Mouse (Mus musculus) liver, embryonic 15.5 days (tissue): Measurements from ENCODE around the gene Fndc8. TPM values are rescaled to one million over a fixed set of nuclear protein-coding genes. Genes with fewer than 3 reads are reported as not detected.
A peak's percentile ranks its signal among the peaks of the same experiment; 100 is the strongest.
"Not testable (repeated sequence)": the region's sequence is repeated elsewhere in the genome, so short reads cannot be mapped to it uniquely, and the experiment has no call there.

Source experiments
- ATAC-seq: fragments of 200-750 bp; cut with Nextera tagmentation; 2 replicates; pipeline ENCODE4 v1.8.0; 2017; ENCODE audit warnings: moderate number of reproducible peaks, mild to moderate bottlenecking, moderate library complexity; ENCODE audit not compliant: insufficient read depth
- H3K27ac ChIP-seq: fragments of 300-500 bp; sonication (generic); replicated peaks from 2 replicates; pipeline ENCODE4 v1.5.1; 2015; ENCODE audit warnings: mild to moderate bottlenecking, inconsistent platforms
- H3K27me3 ChIP-seq: fragments of 300-500 bp; sonication (generic); 2 replicates; pipeline ENCODE4 v1.6.1; 2015; ENCODE audit warnings: mild to moderate bottlenecking, inconsistent platforms
- H3K36me3 ChIP-seq: fragments of 300-500 bp; sonication (generic); replicated peaks from 2 replicates; pipeline ENCODE4 v1.6.1; 2015; ENCODE audit warnings: moderate library complexity, mild to moderate bottlenecking, inconsistent platforms
- H3K4me1 ChIP-seq: fragments of 300-500 bp; sonication (generic); replicated peaks from 2 replicates; pipeline ENCODE4 v1.6.1; 2015; ENCODE audit warnings: inconsistent platforms
- H3K4me2 ChIP-seq: fragments of 300-500 bp; sonication (generic); 2 replicates; pipeline ENCODE4 v1.6.1; 2015; ENCODE audit warnings: moderate library complexity, mild to moderate bottlenecking, inconsistent platforms
- H3K4me3 ChIP-seq: fragments of 300-500 bp; sonication (generic); replicated peaks from 2 replicates; pipeline ENCODE4 v1.5.1; 2015; ENCODE audit warnings: mild to moderate bottlenecking, inconsistent platforms
- H3K9ac ChIP-seq: fragments of 300-500 bp; sonication (generic); 2 replicates; pipeline ENCODE4 v1.6.1; 2015; ENCODE audit warnings: moderate library complexity, mild to moderate bottlenecking, inconsistent platforms
- H3K9me3 ChIP-seq: fragments of 300-500 bp; sonication (generic); replicated peaks from 2 replicates; pipeline ENCODE4 v1.6.1; 2016; ENCODE audit warnings: inconsistent platforms
- WGBS: fragments of 180-500 bp; shearing (Covaris S2); methylation state at CpG from one replicate; pipeline ENCODE4 v1.1.7; 2015; ENCODE audit warnings: mixed read lengths; ENCODE audit not compliant: insufficient replicate concordance; 5-methylcytosine and 5-hydroxymethylcytosine counted together
- polyA plus RNA-seq: library from polyadenylated mRNA; unstranded; fragments of >200 nt; fragmentation: Nextera tagmentation; extraction: Ambion mirVana; gene quantifications from 2 replicates; pipeline ENCODE4 v1.2.1, GENCODE M21; 2015

Gene Fndc8
- polyA plus RNA-seq, 1 experiment from 2014 or later: 0.07 TPM

DNA sequence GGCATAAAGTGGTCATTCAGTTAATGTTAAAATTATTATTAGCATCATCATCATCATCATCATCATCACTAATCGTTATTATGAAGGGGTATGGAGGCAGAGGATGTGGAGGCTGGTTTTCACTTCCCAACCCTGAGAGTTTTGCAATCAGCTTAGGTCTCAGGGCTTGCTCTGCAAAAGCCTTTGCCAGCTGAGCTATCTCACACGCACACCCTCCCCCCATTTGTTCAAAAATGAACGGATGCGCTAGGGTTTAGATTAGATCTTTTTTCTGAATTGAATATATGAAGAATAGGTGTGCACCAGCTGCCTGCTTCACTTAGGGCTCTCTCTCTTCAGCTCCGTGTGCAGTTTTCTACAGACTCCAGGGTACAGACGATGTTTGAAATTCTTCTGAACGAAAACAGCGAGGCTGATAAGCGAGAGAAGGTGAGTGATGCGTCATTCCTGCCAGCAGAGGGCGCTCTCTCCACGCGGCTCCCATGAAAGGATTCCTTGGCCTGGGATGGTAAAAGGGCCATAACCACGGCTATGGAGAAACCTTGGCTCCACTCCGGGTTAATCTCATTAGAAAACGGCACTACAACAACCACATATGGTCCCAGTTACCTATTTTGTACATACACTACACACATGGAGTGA, 22.9 kb downstream of the Fndc8 start:
- Histone ChIP-seq H3K36me3 (no peaks in the 10 kb centered on the region), H3K4me2 (0 out of 2 replicates have a peak overlapping the region, but pooled peaks have one; percentile 37), H3K27ac (no peak overlapping the region), H3K9me3 (no peaks in the 10 kb centered on the region), H3K9ac (no peak overlapping the region), H3K27me3 (peaks cover 49% of the 10 kb centered on the region), H3K4me1 (peaks cover 3% of the 10 kb centered on the region; the same call in 1 of the 2 replicates), H3K4me3 (no peak overlapping the region)
- ATAC-seq: no peak
- WGBS: 6% methylated on average over 16 of the region's 16 CpGs

DNA sequence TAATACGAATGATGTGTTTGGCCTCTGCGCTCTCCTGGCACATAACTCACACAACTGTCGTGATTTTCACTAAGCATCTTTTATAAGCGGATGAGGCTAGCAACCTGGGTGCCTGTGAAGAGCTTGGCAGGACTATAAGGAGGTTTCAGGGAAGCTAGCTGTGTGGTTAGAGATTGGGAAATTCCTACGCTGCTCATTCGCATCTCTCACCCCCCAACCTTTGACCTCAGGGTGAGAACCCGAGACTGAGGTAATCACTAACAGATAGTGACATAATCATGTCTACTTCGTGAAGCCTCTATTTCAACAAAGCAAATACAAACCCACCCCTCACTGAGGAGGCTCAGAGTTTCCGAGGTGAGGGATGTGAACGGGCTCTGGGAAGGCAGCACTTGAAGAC, 28.8 kb downstream of the Fndc8 start:
- Histone ChIP-seq H3K9me3 (no peaks in the 10 kb centered on the region), H3K27ac (no peak overlapping the region), H3K27me3 (peaks cover 51% of the 10 kb centered on the region), H3K9ac (no peak overlapping the region), H3K4me3 (no peak overlapping the region), H3K4me2 (no peak overlapping the region), H3K36me3 (no peaks in the 10 kb centered on the region), H3K4me1 (no peaks in the 10 kb centered on the region)
- no peak for ATAC-seq
- 43% methylated on average over 10 of the region's 10 CpGs for WGBS

DNA sequence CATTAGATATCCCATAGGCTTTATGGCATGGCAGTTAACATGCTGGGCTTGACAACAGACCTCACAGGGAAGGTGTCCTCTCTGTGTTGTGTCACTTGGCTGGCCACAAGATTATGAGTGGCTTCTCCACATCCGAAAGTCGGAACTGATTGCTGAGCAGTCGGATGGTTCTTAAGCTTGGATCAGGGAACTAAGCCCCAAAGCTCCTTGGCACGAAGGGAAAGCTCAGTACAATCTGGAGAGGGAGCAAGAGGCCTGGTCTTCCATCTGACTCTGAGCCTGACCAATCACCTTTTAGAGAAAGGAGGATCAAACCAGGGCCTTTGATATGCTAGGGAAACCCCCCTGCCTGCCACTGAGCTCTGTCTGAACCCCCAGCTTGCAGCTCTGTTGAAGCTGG, 29.8 kb downstream of the Fndc8 start:
- H3K4me1 ChIP-seq: no peaks in the 10 kb centered on the region
- no peaks in the 10 kb centered on the region for H3K36me3 ChIP-seq
- ATAC-seq: no peak
- whole genome bisulfite sequencing: 60% methylated on average over 4 of the region's 4 CpGs
- no peak overlapping the region for H3K9ac ChIP-seq
- H3K27ac ChIP-seq: no peak overlapping the region
- no peak overlapping the region for H3K4me3 ChIP-seq
- peaks cover 60% of the 10 kb centered on the region for H3K27me3 ChIP-seq
- H3K9me3 ChIP-seq: no peaks in the 10 kb centered on the region
- no peak overlapping the region for H3K4me2 ChIP-seq

- peaks cover 74% of the 10 kb centered on the region for H3K27me3 ChIP-seq
These were observed 32.0 kb downstream of the Fndc8 start for GRCm38 (mm10) chr11:82923910-82924309.

DNA sequence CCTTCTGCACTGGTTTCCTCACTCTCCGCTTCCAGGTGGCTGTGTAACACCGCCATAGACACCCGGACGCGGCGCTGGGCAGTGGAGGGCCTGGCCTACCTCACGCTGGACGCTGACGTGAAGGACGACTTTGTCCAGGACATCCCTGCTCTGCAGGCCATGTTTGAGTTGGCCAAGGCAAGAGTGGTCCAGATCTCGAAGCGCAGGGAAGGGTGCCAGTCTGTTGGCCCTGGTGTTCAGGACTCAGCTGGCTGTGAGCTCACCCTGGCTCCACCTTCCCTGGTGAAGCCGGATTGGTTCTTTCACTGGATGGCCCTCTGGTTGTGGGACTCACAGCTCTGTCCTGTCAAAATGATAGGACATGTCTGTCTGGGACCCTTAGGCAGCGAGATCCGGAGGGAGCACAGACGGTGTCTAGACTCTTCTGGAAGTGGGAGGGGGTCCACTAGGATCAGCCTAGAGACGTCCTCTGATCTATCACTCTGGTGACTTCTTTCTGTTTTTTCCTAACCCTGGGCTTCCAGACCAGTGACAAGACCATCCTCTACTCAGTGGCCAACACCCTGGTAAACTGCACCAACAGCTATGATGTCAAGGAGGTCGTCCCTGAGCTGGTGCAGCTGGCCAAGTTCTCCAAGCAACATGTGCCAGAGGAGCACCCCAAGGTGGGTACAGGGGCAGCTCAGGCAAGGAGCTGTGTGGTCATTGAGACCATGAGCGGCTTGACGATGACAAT, 37.1 kb downstream of the Fndc8 start:
- peaks cover 3% of the 10 kb centered on the region; the same call in 1 of the 2 replicates for H3K4me1 ChIP-seq
- WGBS: 35% methylated on average over 20 of the region's 20 CpGs
- H3K27me3 ChIP-seq: peaks cover 87% of the 10 kb centered on the region
- no peak overlapping the region for H3K9ac ChIP-seq
- no peaks in the 10 kb centered on the region for H3K9me3 ChIP-seq
- H3K4me3 ChIP-seq: no peak overlapping the region
- no peak overlapping the region for H3K27ac ChIP-seq
- no peaks in the 10 kb centered on the region for H3K36me3 ChIP-seq
- no peak overlapping the region for H3K4me2 ChIP-seq
- no peak for ATAC-seq

More at GRCm38 (mm10) chr11:82923910-82924309, 32.0 kb downstream of the Fndc8 start:
- H3K4me1 ChIP-seq, H3K27ac ChIP-seq, H3K9me3 ChIP-seq, H3K36me3 ChIP-seq, H3K4me2 ChIP-seq, ATAC-seq, H3K9ac ChIP-seq, H3K4me3 ChIP-seq: not testable (repeated sequence)
- WGBS: 60% methylated on average over 6 of the region's 6 CpGs

- peaks cover 3% of the 10 kb centered on the region; the same call in 1 of the 2 replicates for H3K4me1 ChIP-seq
- no peak overlapping the region for H3K4me3 ChIP-seq
- no peak for ATAC-seq
- peaks cover 92% of the 10 kb centered on the region for H3K27me3 ChIP-seq
- H3K27ac ChIP-seq: no peak overlapping the region
- H3K36me3 ChIP-seq: no peaks in the 10 kb centered on the region
- no peak overlapping the region for H3K4me2 ChIP-seq
- no peak overlapping the region for H3K9ac ChIP-seq
- no peaks in the 10 kb centered on the region for H3K9me3 ChIP-seq
- WGBS: 32% methylated on average over 3 of the region's 3 CpGs
These were observed 37.7 kb downstream of the Fndc8 start for GRCm38 (mm10) chr11:82929633-82929950.

GRCm38 (mm10) chr11:82930391-82930955, 38.5 kb downstream of the Fndc8 start:
- H3K9ac ChIP-seq, H3K27ac ChIP-seq, ATAC-seq, H3K36me3 ChIP-seq, H3K4me1 ChIP-seq, H3K9me3 ChIP-seq: not testable (repeated sequence)
- Histone ChIP-seq H3K4me2 (peak overlapping the region; percentile 67), H3K27me3 (peaks cover 95% of the 10 kb centered on the region), H3K4me3 (peak overlapping the region; percentile 41)
- 1% methylated on average over 85 of the region's 85 CpGs for WGBS

DNA sequence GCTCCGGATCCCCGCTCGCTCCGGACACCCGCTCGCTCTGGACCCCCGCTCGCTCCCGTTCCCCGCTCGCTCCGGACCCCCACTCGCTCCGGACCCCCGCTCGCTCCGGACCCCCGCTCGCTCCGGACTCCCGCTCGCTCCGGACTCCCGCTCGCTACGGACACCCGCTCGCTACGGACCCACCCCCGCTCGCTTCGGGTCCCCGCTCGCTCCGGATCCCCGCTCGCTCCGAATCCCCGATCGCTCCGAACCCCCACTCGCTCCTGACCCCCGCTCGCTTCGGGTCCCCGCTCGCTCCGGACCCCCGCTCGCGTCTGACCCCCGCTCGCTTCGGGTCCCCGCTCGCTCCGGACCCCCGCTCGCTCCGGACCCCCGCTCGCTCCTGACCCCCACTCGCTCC, 39.2 kb downstream of the Fndc8 start:
- not testable (repeated sequence) for H3K36me3 ChIP-seq, H3K9ac ChIP-seq, ATAC-seq, H3K27ac ChIP-seq, H3K4me1 ChIP-seq, H3K9me3 ChIP-seq
- WGBS: 2% methylated on average over 63 of the region's 63 CpGs
- H3K4me2 ChIP-seq: peak overlapping the region; percentile 67
- H3K27me3 ChIP-seq: peaks cover 95% of the 10 kb centered on the region
- peak overlapping the region; percentile 41 for H3K4me3 ChIP-seq

GRCm38 (mm10) chr11:82931671-82932450, 39.9 kb downstream of the Fndc8 start:
- H3K27me3 ChIP-seq: peaks cover 95% of the 10 kb centered on the region
- H3K4me1 ChIP-seq, H3K27ac ChIP-seq, H3K9me3 ChIP-seq, H3K36me3 ChIP-seq, ATAC-seq, H3K9ac ChIP-seq: not testable (repeated sequence)
- H3K4me3 ChIP-seq: peak overlapping the region; percentile 41
- H3K4me2 ChIP-seq: peak overlapping the region; percentile 67
- 1% methylated on average over 118 of the region's 119 CpGs for WGBS

DNA sequence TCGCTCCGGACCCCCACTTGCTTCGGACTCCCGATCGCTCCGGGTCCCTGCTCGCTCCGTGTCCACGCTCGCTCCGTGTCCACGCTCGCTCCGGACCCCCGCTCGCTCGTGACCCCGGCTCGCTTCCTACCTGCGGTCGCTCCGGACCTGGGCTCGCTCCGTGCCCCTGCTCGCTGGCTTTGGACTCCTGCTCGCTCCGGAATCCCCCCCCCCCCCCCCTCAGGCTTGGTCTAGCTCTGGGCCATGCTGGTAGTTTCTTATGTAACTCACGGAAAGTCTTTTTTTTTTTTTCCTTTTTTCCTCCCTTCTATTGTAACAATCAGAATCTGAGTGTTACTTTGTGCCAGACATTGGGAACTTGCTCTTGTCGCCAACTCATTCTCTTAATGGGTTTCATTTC, 41.3 kb downstream of the Fndc8 start:
- no peak overlapping the region for H3K9ac ChIP-seq
- 1% methylated on average over 24 of the region's 29 CpGs for WGBS
- no peak for ATAC-seq
- H3K27me3 ChIP-seq: peaks cover 93% of the 10 kb centered on the region
- peaks cover 3% of the 10 kb centered on the region; the same call in 1 of the 2 replicates for H3K4me1 ChIP-seq
- H3K4me3 ChIP-seq: peak overlapping the region; percentile 41
- H3K9me3 ChIP-seq: no peaks in the 10 kb centered on the region
- no peak overlapping the region for H3K27ac ChIP-seq
- no peaks in the 10 kb centered on the region for H3K36me3 ChIP-seq
- H3K4me2 ChIP-seq: peak overlapping the region; percentile 67

DNA sequence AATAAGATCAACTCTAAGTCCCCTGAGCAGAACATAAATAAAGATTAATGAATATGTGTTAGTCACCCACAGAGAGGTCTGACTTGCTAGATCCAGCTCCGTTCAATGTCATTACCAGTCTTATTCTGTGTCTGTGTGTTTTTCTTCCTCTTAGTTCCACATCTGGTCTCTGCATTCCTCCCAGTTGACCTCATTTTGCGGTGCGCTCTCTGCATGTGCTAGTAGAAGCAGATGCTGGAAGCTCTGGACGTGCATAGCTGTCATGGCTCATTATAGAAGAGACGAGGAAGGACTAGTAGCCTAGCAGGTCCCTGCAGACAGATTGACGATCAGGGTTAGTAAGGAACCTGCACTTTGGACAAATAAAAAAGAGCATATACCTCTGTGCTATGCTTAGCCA, 51.4 kb downstream of the Fndc8 start:
- Histone ChIP-seq H3K9ac (no peak overlapping the region), H3K9me3 (no peaks in the 10 kb centered on the region), H3K4me2 (no peak overlapping the region), H3K4me1 (no peaks in the 10 kb centered on the region), H3K36me3 (no peaks in the 10 kb centered on the region), H3K27me3 (peaks cover 31% of the 10 kb centered on the region), H3K27ac (no peak overlapping the region), H3K4me3 (no peak overlapping the region)
- ATAC-seq: no peak
- WGBS: 50% methylated on average over 6 of the region's 6 CpGs
